Mouse (Mus musculus) testis, adult 2 months (tissue): ENCODE results near the gene Pofut1. TPM values are rescaled to one million over a fixed set of nuclear protein-coding genes. Genes with fewer than 3 reads are reported as not detected.
A peak's percentile ranks its signal among the peaks of the same experiment; 100 is the strongest.

Experiments used
- H3K27ac ChIP-seq: fragments of 200-500 bp; 2 replicates; pipeline ENCODE4 v1.5.1; 2012; ENCODE audit warnings: low read depth, low read length; ENCODE audit not compliant: control insufficient read depth, insufficient read depth
- H3K27me3 ChIP-seq: fragments of 200-500 bp; 2 replicates; pipeline ENCODE4 v1.6.1; 2012; ENCODE audit warnings: mild to moderate bottlenecking, low read length, moderate library complexity; ENCODE audit not compliant: control insufficient read depth, insufficient read depth
- H3K36me3 ChIP-seq: fragments of 200-500 bp; 2 replicates; pipeline ENCODE4 v1.6.1; 2012; ENCODE audit warnings: mild to moderate bottlenecking, low read length; ENCODE audit not compliant: control insufficient read depth, insufficient read depth
- H3K4me1 ChIP-seq: fragments of 200-500 bp; 2 replicates; pipeline ENCODE4 v1.6.1; 2012; ENCODE audit warnings: low read length; ENCODE audit not compliant: control insufficient read depth, insufficient read depth
- H3K4me3 ChIP-seq: fragments of 200-500 bp; 2 replicates; pipeline ENCODE4 v1.5.1; 2012; ENCODE audit warnings: low read depth, mild to moderate bottlenecking, low read length, moderate library complexity, mixed read lengths; ENCODE audit not compliant: control insufficient read depth
- CTCF ChIP-seq: fragments of 200-500 bp; IDR thresholded peaks from 2 replicates; pipeline ENCODE4 v1.5.1; 2012; ENCODE audit warnings: low read depth, mild to moderate bottlenecking, inconsistent platforms, low read length, moderate library complexity; ENCODE audit not compliant: control insufficient read depth, insufficient read depth, insufficient replicate concordance
- POLR2A ChIP-seq: fragments of 200-500 bp; IDR thresholded peaks from 2 replicates; pipeline ENCODE4 v1.6.1; 2012; ENCODE audit warnings: low read depth, mild to moderate bottlenecking, inconsistent platforms, low read length, moderate library complexity; ENCODE audit not compliant: control insufficient read depth
- polyA plus RNA-seq: library from polyadenylated mRNA; depleted of rRNA; stranded (reverse); fragments of >200 nt; gene quantifications from 2 replicates; pipeline ENCODE4 v1.2.3, GENCODE M21; 2012

Pofut1 gene
- polyA plus RNA-seq, 1 experiment: 10.8 TPM

GRCm38 (mm10) chr2:153292305-153292861, 51.0 kb downstream of the Pofut1 start:
- H3K4me3 ChIP-seq: peak overlapping the region; percentile 97
- H3K27ac ChIP-seq: peak overlapping the region; percentile 92
- TF ChIP-seq CTCF (no peak), POLR2A (peak; percentile 49; the same call in 1 of the 2 replicates)
- H3K36me3 ChIP-seq: no peaks in the 10 kb centered on the region; the same call in 1 of the 2 replicates
- no peaks in the 10 kb centered on the region for H3K27me3 ChIP-seq
- H3K4me1 ChIP-seq: peaks cover 11% of the 10 kb centered on the region

- H3K4me1 ChIP-seq: peaks cover 7% of the 10 kb centered on the region
- no peak overlapping the region for H3K27ac ChIP-seq
- H3K36me3 ChIP-seq: no peaks in the 10 kb centered on the region; the same call in 1 of the 2 replicates
- TF ChIP-seq CTCF: no peak
- TF ChIP-seq POLR2A: no peak
- H3K4me3 ChIP-seq: no peak overlapping the region
- no peaks in the 10 kb centered on the region for H3K27me3 ChIP-seq
These were observed 53.9 kb downstream of the Pofut1 start for GRCm38 (mm10) chr2:153295196-153295595.

GRCm38 (mm10) chr2:153297771-153298170, 56.4 kb downstream of the Pofut1 start:
- Histone ChIP-seq H3K4me3 (peak overlapping the region; percentile 33), H3K4me1 (peaks cover 2% of the 10 kb centered on the region), H3K27ac (peak overlapping the region; percentile 47), H3K27me3 (no peaks in the 10 kb centered on the region), H3K36me3 (no peaks in the 10 kb centered on the region; the same call in 1 of the 2 replicates)
- no peak for TF ChIP-seq CTCF
- no peak for TF ChIP-seq POLR2A

GRCm38 (mm10) chr2:153298460-153298859, 57.1 kb downstream of the Pofut1 start:
- H3K4me1 ChIP-seq: peaks cover 2% of the 10 kb centered on the region
- TF ChIP-seq POLR2A (no peak), CTCF (no peak)
- H3K36me3 ChIP-seq: no peaks in the 10 kb centered on the region; the same call in 1 of the 2 replicates
- peak overlapping the region; percentile 54 for H3K27ac ChIP-seq
- H3K27me3 ChIP-seq: no peaks in the 10 kb centered on the region
- peak overlapping the region; percentile 33 for H3K4me3 ChIP-seq

GRCm38 (mm10) chr2:153298863-153299262, 57.5 kb downstream of the Pofut1 start:
- Histone ChIP-seq H3K36me3 (no peaks in the 10 kb centered on the region; the same call in 1 of the 2 replicates), H3K4me1 (peaks cover 2% of the 10 kb centered on the region), H3K27me3 (no peaks in the 10 kb centered on the region), H3K27ac (peak overlapping the region; percentile 54), H3K4me3 (peak overlapping the region; percentile 33)
- TF ChIP-seq POLR2A: no peak
- TF ChIP-seq CTCF: no peak

- Histone ChIP-seq H3K4me1 (peaks cover 3% of the 10 kb centered on the region), H3K27ac (no peak overlapping the region), H3K27me3 (no peaks in the 10 kb centered on the region), H3K36me3 (no peaks in the 10 kb centered on the region; the same call in 1 of the 2 replicates), H3K4me3 (no peak overlapping the region)
- TF ChIP-seq CTCF: no peak
- TF ChIP-seq POLR2A: no peak
These were observed 59.8 kb downstream of the Pofut1 start for GRCm38 (mm10) chr2:153301123-153301522.

GRCm38 (mm10) chr2:153305240-153305639, 63.9 kb downstream of the Pofut1 start:
- H3K4me3 ChIP-seq: no peak overlapping the region
- H3K36me3 ChIP-seq: no peaks in the 10 kb centered on the region
- H3K4me1 ChIP-seq: peaks cover 5% of the 10 kb centered on the region; the same call in 1 of the 2 replicates
- TF ChIP-seq POLR2A: no peak
- no peak for TF ChIP-seq CTCF
- H3K27me3 ChIP-seq: no peaks in the 10 kb centered on the region
- H3K27ac ChIP-seq: no peak overlapping the region

GRCm38 (mm10) chr2:153308586-153308985, 67.3 kb downstream of the Pofut1 start:
- Histone ChIP-seq H3K4me1 (peaks cover 5% of the 10 kb centered on the region; the same call in 1 of the 2 replicates), H3K36me3 (no peaks in the 10 kb centered on the region), H3K27me3 (no peaks in the 10 kb centered on the region), H3K4me3 (peak overlapping the region; percentile 75), H3K27ac (peak overlapping the region; percentile 64)
- TF ChIP-seq POLR2A (no peak), CTCF (no peak)
